Mouse (Mus musculus) G1E-ER4 (cell line): Measurements from ENCODE around the gene 1810062G17Rik. TPM values are rescaled to one million over a fixed set of nuclear protein-coding genes. Genes with fewer than 3 reads are reported as not detected.

Source experiments
- GATA1 ChIP-seq: IDR thresholded peaks from one replicate; pipeline ENCODE4 v1.8.0; 2012; ENCODE audit warnings: low read length, inconsistent platforms
- polyA plus RNA-seq: library from polyadenylated mRNA; stranded (reverse); fragments of >175 nt; gene quantifications from 2 replicates; pipeline ENCODE4 v1.2.3, GENCODE M21; 2012

Gene 1810062G17Rik
- polyA plus RNA-seq, 1 experiment: not detected

GRCm38 (mm10) chr3:36522137-36522536 lies 46.4 kb downstream of the 1810062G17Rik start:
- TF ChIP-seq GATA1: no peak

DNA sequence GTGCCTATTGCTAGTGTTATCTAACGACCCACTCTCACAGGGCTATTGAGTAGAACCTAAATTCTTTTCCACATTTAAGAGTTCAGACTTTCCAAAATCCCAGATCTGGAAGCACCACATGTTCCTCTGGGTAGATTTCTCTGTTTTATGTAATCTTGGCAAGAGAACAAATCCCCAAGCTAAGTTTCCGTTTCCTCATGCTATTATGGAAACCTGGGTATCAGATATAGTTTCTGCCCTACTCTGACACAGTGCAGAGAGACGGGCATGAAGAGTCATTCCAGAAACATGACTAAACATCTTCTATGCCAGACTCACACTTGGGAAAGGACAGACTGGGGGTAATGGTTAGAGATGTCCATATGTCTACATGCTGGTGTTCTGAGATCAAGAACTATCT lies 48.7 kb downstream of the 1810062G17Rik start:
- no peak for TF ChIP-seq GATA1

- no peak for TF ChIP-seq GATA1
These were observed 54.6 kb downstream of the 1810062G17Rik start for GRCm38 (mm10) chr3:36530345-36530744.

DNA sequence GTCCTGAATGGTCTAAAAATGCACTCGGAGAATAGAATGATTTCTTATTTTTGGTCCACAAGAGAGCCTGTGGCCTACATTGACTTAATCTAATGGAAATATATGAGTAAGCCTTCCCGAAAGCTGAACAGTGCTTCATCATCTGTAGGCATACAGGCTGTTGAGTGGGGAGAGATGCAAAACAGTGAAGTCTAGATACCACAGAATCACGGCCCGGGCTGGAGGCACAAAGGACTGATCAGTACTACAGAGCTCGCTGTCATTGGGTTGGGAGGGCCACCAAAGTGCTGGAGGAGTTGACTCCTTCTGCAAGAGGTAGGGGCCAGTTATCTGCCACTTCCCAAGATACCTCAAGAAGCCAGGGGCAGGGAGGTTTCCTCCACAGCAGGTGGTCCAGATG lies 55.0 kb downstream of the 1810062G17Rik start:
- no peak for TF ChIP-seq GATA1

GRCm38 (mm10) chr3:36531242-36531641 lies 55.5 kb downstream of the 1810062G17Rik start:
- no peak for TF ChIP-seq GATA1

Other genes starting within 250 kb of the 1810062G17Rik start
- gene Anxa5, start within 50 bp of the 1810062G17Rik start, polyA plus RNA-seq: 74.5 and 104 TPM in 2 replicates
- not detected in 2 replicates for gene Gm11549, start 45.9 kb downstream of the 1810062G17Rik start, polyA plus RNA-seq
- 1.5 and 2.4 TPM in 2 replicates for gene Exosc9, start 76.7 kb downstream of the 1810062G17Rik start, polyA plus RNA-seq
- gene Ccna2, start 96.2 kb downstream of the 1810062G17Rik start, polyA plus RNA-seq: 216 and 337 TPM in 2 replicates
- 0.58 and 0.77 TPM in 2 replicates for gene Bbs7, start 137.5 kb downstream of the 1810062G17Rik start, polyA plus RNA-seq
- gene Trpc3, start 214.2 kb downstream of the 1810062G17Rik start, polyA plus RNA-seq: not detected in 2 replicates